Mouse (Mus musculus) gastrocnemius, adult 18-20 months (tissue): Measurements from ENCODE around the gene Cbarp. TPM values are rescaled to one million over a fixed set of nuclear protein-coding genes. Genes with fewer than 3 reads are reported as not detected.

Experiments used
- DNase-seq: peaks from one replicate; pipeline ENCODE4 v3.0.0; 2021; ENCODE audit warnings: low spot score
- total RNA-seq, 2 experiments: library from RNA; stranded (reverse); gene quantifications; 2 replicates each; pipeline ENCODE4 v1.2.3; 2021

The Cbarp gene
- total RNA-seq, 2 experiments from 2014 or later, result 1.6 to 1.9 TPM

DNA sequence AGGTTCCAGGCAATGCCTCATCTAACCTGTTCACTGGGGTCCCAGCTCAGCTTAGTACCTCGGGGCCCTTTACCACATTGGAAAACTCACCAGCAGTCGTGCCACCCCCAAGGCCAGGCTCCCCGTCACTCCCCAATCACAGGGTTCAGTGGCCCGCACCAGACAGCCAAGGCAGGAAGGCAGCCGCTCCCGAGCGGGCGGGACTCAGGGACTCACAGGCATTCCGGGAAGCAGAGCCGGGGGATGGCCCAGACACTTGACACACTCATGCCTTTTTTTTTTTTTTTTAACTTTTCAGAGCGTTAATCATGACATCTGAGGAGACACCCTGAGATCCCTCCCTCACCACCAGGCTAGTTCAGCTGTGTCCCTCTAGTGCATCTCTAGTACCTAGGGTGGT, 39.7 kb downstream of the Cbarp start:
- no peak for DNase-seq

DNA sequence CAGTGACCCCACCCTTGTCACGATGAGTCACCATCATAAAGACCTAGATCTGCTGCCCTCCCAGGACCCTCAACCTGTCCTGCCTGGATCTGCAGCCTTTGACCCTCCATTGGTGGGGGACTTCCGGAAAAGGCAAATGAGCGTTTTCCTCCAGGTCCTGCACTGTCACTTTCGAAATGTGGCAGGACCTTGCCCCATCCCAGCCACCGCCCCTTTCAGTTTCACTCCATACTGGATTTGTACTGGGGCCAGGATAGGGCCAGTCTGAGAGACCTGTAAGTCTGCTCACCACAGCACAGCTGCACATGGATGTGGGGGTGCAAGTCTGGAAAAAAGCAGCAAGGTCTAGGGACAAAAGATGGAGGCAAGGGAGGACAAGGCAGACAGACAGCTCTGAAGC, 42.0 kb downstream of the Cbarp start:
- DNase-seq, result no peak

DNA sequence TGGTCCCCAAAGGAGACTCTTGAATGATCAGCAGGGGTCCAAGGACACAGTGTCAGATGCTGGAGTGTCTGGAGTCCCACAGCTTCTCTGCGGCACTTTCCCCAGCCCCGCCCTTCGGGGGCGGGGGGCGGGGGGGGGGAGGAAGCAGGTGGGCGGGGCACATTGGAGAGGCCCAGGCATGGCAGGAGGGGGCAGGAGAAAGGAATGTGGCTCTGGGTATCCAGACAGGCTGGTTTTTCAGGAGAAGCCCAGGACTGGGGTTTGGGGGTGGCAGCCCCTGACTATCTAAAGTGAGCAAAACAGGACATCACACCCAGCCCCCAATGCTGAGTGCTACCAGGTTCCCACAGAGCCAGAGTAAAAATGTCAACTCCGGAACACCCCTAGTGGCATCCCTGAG, 43.4 kb downstream of the Cbarp start:
- no peak for DNase-seq

DNA sequence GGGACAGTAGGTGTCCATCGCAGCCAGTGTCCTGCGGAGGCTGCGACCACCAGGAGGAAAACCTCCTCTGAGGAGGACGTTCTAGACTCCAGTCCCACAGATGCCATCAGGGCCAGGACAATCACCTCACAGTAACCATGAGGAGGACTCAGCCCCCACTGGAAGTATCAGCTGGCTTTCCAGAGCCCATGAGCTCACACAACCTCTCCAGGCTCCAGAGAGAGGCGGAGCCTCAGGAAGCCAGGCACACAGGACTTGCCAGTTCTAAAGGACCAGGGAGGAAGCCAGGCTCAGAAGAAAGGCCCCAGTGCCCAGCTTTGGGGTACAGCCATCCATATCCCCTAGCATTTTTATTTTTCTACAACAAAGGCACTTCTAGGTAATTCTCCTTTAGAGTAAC, 45.1 kb downstream of the Cbarp start:
- no peak for DNase-seq

DNA sequence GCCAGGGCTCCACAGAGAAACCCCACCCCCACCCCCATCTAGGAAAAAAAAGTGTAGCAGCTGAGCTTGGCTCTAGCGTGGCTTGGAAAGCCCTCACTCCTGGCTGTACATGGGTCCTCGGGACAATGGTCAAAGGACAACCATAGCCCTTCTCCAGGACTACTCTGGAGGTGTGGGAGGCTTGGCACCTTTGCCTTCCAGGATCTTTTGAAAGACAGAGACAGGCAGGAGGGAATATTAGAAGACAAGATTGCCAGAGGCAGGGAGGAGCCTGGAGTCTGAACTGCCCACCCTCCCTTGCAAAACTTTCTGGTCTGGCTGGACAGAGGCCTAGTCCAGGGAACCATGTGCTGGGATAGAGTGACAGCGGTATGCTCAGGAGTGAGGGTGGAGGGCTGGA, 46.0 kb downstream of the Cbarp start:
- no peak for DNase-seq

DNA sequence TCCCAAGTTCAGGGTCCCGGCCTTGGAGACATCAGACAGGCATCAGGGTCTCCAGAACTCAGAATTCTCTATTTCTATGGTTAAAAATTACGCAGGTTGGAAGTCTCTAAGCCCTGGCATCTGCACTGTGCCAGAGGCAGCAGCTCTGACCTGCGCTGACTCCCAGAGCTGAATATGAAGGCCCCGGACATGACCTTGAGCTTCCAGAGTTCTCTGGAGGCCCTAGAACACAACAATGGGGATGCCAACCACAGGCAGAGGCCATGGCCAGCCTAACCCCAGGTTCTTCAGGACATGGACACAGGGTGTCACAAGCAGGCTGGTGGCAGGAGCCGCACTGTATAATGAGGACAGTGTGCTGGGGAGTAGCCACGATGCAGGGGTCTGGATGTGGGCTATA, 46.5 kb downstream of the Cbarp start:
- no peak for DNase-seq

DNA sequence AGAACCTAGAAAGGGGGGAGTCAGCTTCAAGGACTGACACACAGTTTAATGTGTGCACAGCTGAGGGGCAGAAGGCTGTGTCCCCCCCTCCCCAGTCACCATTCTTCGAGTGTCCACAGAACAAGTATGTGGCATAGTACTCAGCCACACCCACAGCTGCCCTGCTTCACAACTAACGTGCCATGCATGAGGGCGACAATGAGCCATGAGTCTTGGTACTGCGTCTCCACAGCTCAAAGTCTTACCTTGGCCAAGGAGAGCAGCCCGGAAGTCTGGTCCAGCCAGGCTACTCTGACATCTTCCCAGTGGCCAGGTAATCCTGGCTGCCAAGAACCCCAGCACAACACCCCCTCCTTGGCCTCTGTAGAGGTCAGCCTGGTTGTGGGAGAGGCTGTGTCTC, 47.9 kb downstream of the Cbarp start:
- no peak for DNase-seq

DNA sequence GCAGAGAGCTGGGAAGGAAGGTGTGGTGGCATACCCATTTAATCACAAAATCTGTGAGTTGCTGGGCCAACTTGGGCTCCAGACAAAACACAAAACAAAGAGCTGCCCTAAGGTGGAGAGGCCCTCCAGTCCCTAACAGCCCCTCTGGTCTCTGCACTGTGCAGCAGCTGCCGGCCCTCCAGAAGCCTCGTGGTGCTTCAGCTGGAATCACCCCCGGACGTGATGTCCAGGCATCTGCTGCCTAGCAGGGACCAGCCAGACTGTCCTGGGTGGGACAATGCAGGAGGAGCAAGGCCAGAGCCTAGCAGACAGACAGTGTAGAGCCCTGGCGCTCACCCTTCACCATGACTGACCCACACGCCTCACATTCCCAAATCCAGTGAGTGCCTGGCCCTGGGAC, 49.1 kb downstream of the Cbarp start:
- no peak for DNase-seq

DNA sequence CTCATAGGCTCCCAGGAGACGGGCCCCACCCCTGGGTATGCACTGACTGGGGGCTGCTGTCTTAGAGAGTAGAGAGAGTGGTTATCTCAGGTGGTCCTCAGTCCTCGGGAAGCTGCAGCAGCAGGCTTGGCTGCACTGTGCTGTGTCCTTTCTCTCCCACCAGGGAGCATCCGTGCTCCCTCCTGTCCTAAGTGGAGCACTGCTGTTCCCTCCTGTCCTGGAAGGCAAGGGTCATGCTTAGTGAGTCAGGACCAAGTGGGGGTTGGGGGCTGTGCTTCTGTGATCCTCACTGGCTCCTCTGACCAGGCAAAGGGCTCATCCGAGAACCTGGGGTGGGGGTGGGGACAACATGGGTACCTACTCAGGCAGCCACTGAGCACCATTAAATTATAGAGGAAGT, 51.5 kb downstream of the Cbarp start:
- no peak for DNase-seq

DNA sequence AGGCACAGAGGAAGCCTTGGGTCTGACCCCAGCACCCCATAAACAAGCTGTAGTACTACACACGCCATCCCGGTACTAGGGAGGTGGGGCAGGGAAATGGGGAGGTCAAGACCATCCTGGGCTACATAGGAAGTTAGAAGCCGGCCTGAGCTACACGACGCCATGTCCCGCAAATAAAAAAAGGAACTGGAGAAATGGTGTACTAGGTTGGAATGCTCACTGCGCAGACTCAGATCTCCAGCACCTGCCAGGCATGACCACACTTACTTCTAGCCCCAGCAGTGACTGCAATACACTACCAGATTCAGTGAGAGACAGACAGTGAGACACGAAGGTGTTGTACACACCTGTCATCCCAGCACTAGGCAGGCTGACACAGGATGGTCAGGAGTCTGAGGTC, 53.2 kb downstream of the Cbarp start:
- DNase-seq, result no peak

DNA sequence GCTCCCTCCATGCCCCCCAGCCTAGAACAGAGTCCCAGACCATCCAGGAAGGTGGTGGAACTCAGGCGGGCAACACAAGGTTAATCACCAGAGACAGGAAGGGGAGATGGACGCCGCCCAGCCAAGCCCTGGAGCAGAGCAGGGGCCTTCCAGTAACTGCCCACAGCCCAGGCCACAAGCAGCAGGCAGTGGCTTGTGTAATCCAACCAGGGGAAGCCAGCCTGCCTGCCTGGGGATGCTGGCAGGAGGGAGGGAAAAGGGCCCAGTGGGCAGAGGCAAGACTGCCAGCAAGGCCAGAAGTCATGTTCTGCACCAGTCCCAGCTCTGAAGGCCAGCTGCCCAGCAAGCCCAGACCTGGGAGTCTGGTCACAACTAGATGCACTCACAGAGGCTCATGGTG, 53.8 kb downstream of the Cbarp start:
- no peak for DNase-seq

DNA sequence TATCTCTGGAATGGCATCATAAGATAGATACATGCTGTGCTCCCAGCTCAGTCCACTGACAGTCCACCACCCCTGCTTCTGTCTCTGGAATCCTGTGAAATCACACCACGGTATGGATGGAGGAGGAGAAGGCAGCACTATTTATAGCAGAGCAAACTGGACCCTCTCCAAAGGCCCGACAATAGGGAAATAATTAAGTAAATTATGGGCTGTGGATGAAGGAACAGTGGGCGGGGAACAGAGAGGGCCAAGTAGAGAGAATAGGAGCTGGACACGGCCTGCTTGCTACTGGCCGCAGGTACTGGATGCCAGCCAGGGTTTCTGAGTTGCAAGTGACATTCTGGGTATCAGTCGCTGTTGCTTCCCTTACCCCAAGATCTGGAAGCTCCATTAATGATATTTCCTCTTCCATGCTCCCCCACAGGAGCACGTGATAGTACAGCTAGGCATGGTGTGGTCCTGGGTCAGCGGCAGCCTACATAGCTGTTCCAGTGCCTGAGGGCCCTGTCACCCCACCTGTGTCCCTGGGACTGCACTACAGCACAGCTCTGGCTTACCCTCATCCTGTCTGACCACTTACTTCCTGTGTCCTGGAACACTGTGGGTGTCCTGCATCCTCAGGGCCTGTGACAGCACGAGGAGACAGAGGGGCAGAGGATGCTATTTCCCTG, 55.7 kb downstream of the Cbarp start:
- DNase-seq, result peak; percentile 33

DNA sequence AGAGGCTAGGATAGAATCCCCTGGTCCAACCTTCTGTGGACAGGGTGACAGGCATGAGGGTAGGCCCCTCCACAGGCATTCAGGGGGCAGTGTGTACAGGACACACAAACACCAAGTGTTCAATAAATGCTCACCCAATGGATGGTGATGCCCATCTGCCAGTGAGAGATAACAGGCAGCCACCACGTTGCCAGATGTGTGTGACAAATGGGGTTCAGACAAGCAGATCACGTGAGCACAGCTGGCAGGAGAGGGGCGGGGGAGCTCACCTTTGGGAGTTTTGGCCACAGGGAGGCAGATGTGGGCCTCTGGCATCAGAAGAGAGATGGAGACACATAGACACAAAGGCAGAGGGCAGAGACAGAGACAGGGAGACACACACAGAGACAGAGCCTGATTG, 59.6 kb downstream of the Cbarp start:
- DNase-seq, result no peak

Other genes starting within 250 kb of the Cbarp start
- gene Cfd, start 250.0 kb downstream of the Cbarp start, total RNA-seq, result 100 to 1,000 TPM in 1 of 2 experiments, 10 to 100 TPM in 1; 46.0 to 111 TPM
- 10 to 100 TPM; 31.2 to 32.8 TPM for gene Med16, start 231.9 kb downstream of the Cbarp start, total RNA-seq
- gene Gm26602, start 230.0 kb downstream of the Cbarp start, total RNA-seq, result not detected
- gene Kiss1r, start 223.9 kb downstream of the Cbarp start, total RNA-seq, result under 1 TPM; 0.21 TPM
- gene R3hdm4, start 219.6 kb downstream of the Cbarp start, total RNA-seq, result 100 to 1,000 TPM; 114 to 115 TPM
- 1 to 10 TPM; 1.5 to 1.7 TPM for gene Arid3a, start 213.8 kb downstream of the Cbarp start, total RNA-seq
- gene Wdr18, start 180.7 kb downstream of the Cbarp start, total RNA-seq, result 10 to 100 TPM; 21.0 to 22.9 TPM
- gene Grin3b, start 170.1 kb downstream of the Cbarp start, total RNA-seq, result under 1 TPM; 0.32 to 0.59 TPM
- gene Tmem259, start 156.5 kb downstream of the Cbarp start, total RNA-seq, result 10 to 100 TPM; 68.7 to 84.2 TPM
- 10 to 100 TPM in 1 of 2 experiments, 1 to 10 TPM in 1; 5.2 to 10.5 TPM for gene Cnn2, start 152.3 kb downstream of the Cbarp start, total RNA-seq
- gene Abca7, start 144.3 kb downstream of the Cbarp start, total RNA-seq, result 1 to 10 TPM; 6.6 to 7.6 TPM
- gene Arhgap45, start 124.2 kb downstream of the Cbarp start, total RNA-seq, result 1 to 10 TPM in 1 of 2 experiments, under 1 TPM in 1; 0.75 to 1.3 TPM
- gene Polr2e, start 101.0 kb downstream of the Cbarp start, total RNA-seq, result 10 to 100 TPM; 44.3 to 46.2 TPM
- gene Gpx4, start 93.7 kb downstream of the Cbarp start, total RNA-seq, result 100 to 1,000 TPM; 631 to 739 TPM
- gene Sbno2, start 35.3 kb downstream of the Cbarp start, total RNA-seq, result 1 to 10 TPM; 5.4 to 5.9 TPM
- gene Stk11, start 25.0 kb downstream of the Cbarp start, total RNA-seq, result 100 to 1,000 TPM; 145 to 148 TPM
- gene Atp5d, start 2.2 kb downstream of the Cbarp start, total RNA-seq, result 100 to 1,000 TPM; 573 to 611 TPM
- gene Midn, start 7.4 kb upstream of the Cbarp start, total RNA-seq, result 10 to 100 TPM; 40.6 to 47.9 TPM
- gene Cirbp, start 25.1 kb upstream of the Cbarp start, total RNA-seq, result 10 to 100 TPM; 28.9 to 37.5 TPM
- gene 1600002K03Rik, start 32.1 kb upstream of the Cbarp start, total RNA-seq, result 1 to 10 TPM; 5.4 to 6.5 TPM
- gene Efna2, start 38.6 kb upstream of the Cbarp start, total RNA-seq, result under 1 TPM; 0.24 to 0.48 TPM
- gene Mum1, start 85.6 kb upstream of the Cbarp start, total RNA-seq, result 10 to 100 TPM; 13.8 to 13.9 TPM
- gene Ndufs7, start 108.3 kb upstream of the Cbarp start, total RNA-seq, result 100 to 1,000 TPM; 578 to 613 TPM
- 10 to 100 TPM; 27.4 to 28.7 TPM for gene Gamt, start 120.2 kb upstream of the Cbarp start, total RNA-seq
- 10 to 100 TPM; 34.2 to 38.8 TPM for gene Dazap1, start 120.7 kb upstream of the Cbarp start, total RNA-seq
- gene Rps15, start 151.6 kb upstream of the Cbarp start, total RNA-seq, result 100 to 1,000 TPM; 703 to 778 TPM
- under 1 TPM; 0.18 to 0.31 TPM for gene Apc2, start 155.1 kb upstream of the Cbarp start, total RNA-seq
- 1 to 10 TPM; 6.8 to 7.1 TPM for gene 2310011J03Rik, start 179.7 kb upstream of the Cbarp start, total RNA-seq
- gene Pcsk4, start 188.7 kb upstream of the Cbarp start, total RNA-seq, result under 1 TPM; 0.78 to 0.97 TPM
- gene Reep6, start 189.1 kb upstream of the Cbarp start, total RNA-seq, result 1 to 10 TPM; 3.4 to 4.1 TPM
- 10 to 100 TPM; 32.5 to 37.0 TPM for gene Adamtsl5, start 207.6 kb upstream of the Cbarp start, total RNA-seq
- gene Plk5, start 215.6 kb upstream of the Cbarp start, total RNA-seq, result under 1 TPM; 0.09 to 0.11 TPM
- gene Mex3d, start 246.8 kb upstream of the Cbarp start, total RNA-seq, result 1 to 10 TPM; 4.0 to 4.6 TPM